Mouse (Mus musculus): Measurements from ENCODE around the gene Kcnj9.

Gene Kcnj9

DNA sequence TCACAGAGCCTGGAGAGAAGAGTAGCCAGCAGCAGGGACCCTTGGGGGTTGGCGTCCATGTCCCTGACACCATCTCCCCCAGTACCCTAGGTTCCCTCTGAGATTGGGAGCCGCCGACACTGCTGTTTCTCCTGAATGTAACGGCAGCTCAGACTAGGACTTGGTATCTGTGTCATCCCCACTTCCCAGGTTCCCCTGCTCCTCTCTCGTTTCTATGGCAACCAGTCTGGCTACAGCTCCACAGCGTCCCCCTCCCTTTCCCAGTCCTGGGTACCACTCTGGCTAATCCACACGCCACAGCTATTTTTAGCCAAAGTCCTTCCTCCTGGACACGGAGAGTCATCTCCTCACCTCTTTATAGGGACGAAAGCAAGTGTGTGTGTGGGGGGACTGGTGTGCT lies at the start of gene Kcnj9:
Gene Kcnj9, minus strand, starts transcription at position 188 of the 400 bp plus-strand sequence.
- peak; percentile 64 for DNase-seq

DNA sequence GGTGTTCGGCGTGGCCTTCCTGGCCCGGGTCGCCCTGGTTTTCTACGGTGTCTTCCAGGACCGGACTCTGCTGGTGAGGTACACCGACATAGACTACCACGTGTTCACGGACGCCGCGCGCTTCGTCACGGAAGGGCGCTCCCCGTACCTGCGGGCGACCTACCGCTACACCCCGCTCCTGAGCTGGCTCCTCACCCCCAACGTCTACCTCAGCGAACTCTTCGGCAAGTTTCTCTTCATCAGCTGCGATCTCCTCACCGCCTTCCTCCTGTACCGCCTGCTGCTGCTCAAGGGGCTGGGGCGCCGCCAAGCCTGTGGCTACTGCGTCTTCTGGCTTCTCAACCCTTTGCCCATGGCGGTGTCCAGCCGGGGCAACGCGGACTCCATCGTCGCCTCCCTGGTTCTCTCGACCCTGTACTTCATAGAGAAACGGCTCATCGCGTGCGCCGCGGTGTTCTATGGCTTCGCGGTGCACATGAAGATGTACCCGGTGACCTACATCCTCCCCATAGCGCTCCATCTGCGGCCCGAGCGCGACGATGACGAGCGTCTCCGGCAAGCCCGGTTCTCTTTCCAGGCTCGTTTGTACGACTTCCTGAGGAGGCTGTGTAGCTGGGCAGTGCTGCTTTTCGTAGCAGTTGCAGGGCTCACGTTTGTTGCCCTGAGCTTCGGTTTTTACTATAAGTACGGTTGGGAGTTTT lies 47.8 kb upstream of the Kcnj9 start:
- no peak for DNase-seq

DNA sequence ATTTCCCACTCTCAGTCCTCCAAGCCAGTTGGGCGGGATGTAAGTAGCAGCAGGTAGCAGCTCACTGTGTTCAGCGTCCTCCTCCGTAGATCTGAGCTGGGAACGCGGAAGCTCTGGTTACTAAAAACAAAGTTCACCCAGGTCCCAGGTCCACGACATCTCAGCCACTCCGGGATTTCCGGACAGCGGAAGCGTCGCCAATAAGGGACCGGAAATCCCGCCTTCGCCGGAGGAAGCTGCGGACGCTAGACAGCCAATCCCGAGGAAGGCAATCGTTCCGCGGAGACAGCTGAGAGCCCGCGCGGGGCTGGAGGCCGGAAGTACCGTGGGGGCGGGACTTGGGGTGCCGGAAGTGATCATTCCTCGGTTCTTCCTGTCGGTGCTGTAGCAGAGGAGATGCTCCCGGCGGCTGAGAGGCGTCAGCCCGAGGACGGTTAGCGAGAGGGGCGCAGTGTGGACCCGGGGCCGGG lies 47.1 kb upstream of the Kcnj9 start, which contains the start of gene Pigm:
Gene Pigm, plus strand, starts transcription at position 349 of the 470 bp plus-strand sequence.
- DNase-seq, result peak; percentile 98

DNA sequence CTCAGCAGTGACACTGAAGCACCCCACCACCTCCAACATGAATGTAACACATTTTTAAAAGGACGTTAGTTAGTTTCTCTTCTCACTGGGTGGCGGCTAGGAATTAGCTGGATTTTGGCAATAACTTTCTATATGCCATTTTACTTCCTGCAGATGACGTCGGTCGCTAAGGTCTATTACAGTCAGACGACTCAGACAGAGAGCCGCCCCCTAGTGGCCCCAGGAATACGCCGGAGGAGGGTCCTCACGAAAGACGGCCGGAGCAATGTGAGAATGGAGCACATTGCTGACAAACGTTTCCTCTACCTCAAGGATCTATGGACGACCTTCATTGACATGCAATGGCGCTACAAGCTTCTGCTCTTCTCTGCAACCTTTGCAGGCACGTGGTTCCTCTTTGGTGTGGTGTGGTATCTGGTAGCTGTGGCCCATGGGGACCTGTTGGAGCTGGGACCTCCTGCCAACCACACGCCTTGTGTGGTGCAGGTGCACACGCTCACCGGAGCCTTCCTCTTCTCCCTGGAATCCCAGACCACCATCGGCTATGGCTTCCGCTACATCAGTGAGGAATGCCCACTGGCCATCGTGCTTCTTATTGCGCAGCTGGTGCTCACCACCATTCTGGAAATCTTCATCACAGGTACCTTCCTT lies 39.8 kb upstream of the Kcnj9 start:
- peak; percentile 72 for DNase-seq

DNA sequence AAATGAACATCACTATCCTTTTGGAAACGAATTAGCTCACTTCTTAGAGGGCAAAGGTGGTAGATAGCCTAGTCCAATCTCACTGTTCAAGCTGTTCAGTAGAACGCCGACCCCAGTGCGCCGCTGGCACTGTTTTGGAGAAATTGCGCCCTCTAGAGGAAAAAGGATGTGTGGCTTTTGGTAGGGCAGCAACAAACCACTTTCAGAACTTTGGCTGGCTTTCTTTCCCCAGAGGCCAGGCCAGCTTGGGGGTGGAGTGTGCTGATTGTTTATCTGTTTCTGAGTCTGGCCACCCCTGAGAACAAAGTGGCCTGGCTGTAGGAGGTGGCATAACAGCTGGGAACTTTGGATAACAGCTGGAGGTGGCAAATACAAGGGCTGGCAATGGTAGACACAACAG lies 35.6 kb upstream of the Kcnj9 start:
- peak; percentile 56 for DNase-seq

DNA sequence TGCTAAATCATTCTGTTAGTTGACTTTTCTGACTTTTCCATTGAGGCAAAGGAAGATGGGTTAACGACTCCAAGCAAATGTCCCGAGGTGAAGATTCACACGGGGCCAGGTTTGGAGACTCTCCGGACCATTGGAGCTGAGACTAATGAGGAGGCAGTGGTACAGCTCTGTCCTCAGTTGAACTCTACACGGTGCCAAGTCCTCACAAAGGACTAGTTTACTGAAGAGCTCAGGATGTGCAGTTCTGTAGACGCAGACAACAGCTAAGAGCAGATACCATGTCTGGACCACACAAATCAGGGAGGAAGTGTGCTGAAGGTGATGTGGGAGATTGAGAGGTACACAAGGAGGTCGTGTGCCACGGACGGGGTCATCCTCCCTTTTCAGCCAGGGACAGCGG lies 29.2 kb upstream of the Kcnj9 start:
- DNase-seq, result no peak

DNA sequence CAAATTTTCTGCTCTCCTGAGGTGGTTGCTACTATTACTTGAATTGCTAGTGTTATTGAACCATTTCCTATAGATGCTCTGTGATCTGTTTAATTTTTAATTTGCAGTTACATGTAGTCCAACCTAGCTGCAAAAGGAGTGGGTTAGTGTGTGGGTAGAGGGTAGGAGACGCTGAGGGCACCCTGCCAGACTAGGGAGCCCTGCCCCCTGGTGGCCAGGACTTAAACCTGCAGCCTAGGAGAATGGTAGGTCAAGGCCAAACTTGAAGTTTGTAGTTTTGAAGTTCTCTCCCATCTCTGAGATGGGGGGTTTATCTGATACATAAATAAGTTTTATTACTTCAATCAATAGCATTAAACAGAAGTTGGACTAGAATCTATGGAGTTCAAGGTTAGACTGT lies 28.4 kb upstream of the Kcnj9 start:
- DNase-seq, result peak; percentile 51

DNA sequence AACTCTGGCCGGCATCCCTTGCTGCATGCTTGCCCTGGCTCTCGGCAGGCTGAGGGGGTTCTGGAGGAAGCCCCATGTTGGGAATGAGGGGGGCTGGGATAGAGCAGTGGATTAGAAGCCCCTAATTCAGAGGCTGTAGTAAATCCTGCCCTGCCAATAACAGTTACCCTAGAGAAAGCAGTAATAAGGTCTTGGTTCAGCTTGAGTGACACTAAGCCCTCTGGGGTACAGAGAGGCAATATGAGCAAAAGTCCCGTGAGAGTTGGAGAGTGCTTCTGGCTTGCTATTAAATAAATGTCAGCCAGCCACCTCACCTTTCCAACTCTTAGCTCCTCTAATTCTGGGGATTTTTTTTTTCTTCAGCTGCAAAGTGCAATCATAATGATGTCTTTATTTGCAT lies 26.2 kb upstream of the Kcnj9 start:
- DNase-seq, result no peak

DNA sequence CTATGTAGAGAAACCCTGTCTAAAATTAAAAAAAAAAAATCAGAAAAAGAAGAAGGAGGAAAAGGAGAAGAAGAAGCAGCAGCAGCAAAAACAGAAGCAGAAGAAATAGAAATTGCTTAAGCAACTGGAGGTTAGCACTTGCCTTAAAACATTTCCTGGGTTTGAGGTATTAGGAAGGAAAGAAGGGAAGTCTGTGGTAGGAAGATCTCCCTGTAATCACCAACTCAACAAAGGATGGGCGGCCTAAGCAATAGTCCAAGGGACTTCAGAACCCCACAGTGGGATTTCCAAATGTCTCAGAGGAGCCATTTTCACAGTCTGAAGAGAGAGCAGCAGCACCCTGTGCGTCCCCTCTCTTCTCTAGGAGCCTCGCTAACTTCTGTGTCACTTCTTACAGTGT lies 23.3 kb upstream of the Kcnj9 start:
- DNase-seq, result no peak

DNA sequence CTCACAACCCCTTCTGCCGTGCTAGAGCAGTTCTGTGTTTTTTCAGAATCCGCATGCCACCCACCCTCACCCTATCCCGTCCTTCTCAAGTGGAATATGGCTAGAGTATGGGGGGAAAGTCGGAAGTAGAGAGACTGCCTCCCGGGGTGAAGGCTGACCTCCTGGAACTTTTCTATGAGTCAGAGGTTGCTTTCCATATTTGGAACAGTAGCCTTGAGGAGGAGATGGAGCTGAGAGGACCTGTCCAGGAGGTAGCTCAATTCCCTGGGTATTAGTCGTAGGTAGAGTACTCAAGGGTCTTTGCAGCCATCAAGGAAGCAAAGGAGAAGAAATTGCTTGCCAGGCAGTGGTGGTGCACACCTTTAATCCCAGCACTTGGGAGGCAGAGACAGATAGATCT lies 22.9 kb upstream of the Kcnj9 start:
- DNase-seq, result no peak

DNA sequence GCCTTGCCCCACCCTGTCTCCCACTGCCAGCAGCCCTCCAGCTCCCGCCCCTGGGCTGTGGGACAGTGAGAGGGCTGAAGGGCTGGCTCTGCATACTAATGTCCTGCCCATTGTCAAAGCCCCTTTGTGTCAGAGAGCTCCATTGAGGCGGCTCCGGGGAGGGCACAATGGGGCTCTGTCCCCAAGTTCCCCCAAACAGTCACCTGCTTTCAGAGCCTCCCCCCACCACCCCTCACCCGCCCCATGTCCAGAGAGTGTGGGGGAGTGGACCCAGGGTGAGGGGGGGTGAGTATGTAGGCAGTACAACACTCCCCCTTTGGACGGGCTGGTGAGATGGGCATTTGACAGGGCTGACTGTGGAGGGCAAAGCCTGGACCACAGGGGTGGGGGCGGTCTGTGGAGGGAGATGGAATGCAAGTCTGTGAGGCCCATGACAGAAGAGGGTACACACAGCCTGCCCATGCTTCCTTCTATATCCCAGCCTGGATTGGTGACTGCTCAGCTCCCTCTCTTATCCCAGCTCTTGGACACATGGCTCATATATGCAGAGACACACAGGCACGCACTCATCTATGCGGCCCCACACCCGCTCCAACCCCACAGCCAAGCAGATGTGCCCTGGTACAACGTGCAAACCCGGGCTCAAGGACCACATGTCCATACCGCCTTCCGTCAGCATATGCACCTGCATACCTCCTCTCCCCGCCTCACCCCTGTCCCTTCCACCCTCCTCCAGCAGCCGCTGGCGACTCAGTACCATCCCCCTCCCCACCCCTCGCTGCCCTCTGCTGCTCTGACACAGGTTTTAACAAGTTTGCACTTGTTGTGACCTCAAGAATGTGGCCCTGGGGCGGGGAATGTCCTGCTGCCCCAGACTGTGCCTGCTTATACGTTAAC lies 21.0 kb upstream of the Kcnj9 start:
- peak; percentile 49 for DNase-seq

DNA sequence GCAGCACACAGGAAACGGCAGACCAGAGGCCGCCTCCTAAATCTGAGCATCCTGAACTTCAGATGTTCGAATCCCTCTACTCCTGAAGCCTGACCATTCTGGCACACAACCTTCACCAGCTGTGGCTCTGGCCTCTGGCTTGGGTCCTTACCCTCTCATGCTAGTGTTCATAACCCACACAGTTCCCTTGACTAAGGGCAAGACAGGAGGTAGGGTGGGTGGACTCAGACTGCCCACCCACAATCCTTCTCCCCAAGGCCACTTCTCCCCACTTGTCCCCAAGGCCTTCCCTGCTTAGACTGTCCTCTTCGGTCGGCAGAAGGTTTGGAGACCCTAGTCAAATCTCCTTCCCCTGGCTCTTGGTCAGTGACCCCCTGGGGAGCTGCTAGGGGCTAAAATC lies 20.4 kb upstream of the Kcnj9 start:
- DNase-seq, result no peak

DNA sequence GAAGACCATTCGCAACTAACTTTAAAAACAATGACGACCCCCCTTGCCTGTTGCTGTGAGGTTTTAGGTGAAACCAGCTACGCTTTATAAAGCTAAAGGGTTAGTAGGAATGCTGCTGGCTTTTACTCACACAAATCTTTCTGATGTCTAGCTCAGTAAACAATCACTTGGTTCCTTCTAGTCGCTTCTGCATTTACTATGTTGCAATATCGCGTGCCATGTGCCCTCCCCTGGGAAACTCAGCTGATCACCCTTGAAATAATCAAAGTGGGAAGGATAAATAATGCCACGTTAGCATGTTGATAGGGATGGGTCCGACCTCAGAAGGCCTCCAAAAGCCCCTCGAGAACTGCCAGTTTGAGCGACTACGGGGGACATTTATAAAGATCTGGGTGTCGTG lies 18.3 kb upstream of the Kcnj9 start:
- no peak for DNase-seq

DNA sequence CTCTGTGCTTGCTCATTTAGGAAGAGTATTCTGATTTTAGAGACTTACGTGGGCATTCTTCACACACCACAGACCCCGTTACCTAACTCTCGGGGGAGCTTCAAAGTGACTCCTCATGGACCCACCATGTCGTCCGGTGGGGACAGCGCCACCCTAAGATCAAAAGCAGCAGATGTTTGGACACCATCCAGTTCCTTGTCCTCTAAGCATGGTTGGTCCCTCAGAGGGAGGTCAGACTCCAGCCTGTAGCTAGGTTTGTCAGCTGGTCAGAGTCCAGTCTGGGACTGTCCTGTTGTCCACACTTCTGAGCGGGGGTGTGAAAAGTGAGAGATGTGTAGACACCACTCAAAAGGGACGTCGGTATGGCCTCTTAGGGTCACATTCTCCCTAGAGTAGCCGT lies 17.6 kb upstream of the Kcnj9 start:
- no peak for DNase-seq

DNA sequence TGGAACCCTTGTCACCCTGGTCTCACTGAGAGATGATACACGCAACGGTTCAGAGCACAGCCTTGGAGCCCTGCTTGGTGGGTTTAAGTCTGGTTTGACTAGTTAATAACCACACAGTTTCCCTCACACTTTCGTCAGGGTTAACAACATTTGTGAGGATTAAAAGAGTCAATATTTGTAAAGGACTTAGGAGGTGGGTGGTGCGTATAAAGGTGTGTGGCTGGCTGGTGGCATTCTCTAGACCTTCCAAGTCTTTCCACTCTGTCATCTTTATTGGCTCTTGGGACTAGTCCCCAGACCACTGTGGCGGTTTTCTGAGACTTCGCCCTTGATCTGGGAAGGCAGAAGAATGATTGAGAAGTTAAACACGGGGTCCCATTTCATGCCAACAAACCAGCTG lies 15.7 kb upstream of the Kcnj9 start:
- no peak for DNase-seq

DNA sequence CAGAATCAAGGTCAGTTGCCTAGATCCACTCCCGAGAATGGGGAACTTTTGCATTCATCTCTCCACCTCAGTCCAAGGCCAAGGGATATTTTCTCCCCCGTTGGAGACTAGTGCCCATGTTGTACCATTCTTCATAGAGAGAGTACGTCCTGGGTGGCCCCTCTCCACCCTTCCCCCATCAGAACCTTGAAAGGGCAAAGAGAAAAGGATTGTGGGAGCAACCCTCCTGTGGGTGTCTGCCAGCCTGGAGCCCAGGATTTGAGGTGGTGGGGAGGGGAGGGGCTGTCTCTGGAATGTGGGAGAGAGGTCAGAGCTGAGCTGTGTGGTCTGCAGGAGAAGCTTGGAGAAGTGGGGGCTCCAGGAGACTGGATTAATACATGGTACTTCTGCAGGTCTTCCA lies 14.8 kb upstream of the Kcnj9 start:
- no peak for DNase-seq

DNA sequence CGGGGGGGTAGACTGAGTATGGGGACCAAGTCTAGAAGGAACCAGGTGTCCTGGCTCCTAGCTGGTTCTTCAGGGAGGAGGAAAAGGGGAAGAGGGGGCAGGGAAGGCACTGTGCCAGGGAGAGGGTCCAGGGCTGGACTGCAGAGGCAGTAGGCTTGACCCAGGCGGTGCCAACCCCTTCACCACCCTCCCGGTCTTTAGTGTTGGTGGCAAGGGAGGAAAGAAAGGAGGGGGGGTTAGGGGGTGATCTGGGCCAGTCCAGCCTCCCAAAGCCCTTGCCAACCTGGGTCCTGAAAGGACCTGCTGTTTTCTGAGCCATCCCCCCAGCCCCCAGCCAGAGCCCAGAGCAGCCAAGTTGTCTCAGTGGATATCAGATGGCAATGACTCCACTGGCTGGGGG lies 13.6 kb upstream of the Kcnj9 start:
- DNase-seq, result peak; percentile 62

DNA sequence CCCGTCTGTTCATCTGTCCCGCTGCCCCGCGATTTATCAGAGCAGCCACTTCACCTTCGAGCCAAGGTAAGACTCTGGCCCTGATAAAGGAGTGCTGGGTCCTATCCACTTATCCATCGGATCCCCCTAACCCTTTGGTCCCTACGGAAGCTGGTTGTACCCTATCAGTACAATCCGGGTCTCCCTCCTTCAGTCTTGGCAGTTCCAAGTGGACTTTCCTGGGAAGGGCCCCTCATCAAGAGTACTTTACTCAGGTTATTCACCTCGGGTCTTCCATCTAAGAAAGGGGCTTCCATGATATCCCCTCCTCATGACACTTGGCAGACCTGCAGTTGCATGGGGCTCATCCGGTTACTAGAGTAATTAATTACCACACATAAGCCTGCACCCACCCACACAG lies 12.3 kb upstream of the Kcnj9 start:
- no peak for DNase-seq

DNA sequence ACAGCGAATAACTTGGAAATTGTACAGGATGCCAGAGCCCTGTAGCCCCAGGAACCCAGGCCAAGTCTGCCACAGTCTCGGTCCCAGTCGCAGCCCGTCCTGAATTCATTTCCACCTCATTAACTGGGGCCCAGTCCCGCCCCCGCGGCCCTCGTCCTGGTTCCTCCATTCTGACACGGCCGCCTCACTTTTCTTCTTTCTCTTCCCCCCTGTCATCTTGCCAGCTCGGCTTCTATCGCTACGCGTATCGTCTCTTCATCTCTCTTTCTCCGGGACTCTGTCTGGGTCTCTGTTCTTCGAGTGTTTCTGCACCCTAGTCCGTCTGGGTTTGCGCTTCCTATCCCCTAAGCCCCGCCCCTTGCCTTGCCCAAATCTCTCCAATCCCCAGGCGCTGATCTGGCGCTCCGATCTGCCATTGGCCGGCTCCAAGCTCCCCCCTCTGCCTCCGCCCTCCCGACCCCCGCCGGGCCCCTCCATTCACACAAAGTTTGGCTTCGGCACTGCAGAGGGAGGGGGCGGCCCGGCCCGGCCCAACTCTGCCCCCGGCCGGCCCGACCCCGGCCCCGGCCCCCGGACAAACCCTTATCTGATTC lies 11.7 kb upstream of the Kcnj9 start, which contains the start of gene Kcnj10:
Gene Kcnj10, plus strand, starts transcription at position 482 of the 593 bp plus-strand sequence.
- peak; percentile 77 for DNase-seq

DNA sequence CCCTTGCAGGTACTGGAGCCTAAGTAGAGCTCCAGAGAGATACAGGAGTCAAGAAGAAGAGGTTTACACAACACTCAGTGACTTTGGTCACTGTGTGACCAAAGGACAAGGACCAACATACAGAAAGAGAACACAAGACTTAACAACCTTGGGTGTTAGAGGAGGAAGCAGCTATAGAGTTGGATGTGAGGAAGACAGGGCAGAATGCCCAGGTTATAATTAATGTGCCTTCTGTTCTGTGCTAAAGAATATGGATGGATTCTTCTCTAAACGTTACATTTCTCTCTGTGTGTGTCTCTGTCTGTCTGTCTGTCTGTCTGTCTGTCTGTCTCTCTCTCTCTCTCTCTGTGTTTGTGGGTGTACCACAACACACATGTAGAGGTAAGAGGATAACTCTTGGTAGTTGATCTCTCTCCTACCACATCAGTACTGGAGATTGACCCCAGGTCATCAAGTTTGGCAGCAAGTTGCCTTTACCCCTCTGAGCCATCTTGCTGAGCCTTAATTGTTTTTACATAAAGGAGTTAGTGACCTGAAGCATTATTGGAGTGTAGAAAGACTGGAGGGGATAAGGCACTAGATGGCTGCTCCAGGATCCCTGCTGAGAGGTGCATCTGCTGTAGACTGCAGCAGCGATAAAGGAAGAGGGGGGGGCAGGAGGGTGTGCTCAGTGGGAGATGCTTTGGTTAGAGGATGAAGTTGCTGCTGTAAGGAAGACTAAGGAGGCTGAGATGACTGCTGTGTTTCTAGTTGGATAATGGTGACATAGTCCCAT lies 8.5 kb upstream of the Kcnj9 start:
- DNase-seq, result no peak

DNA sequence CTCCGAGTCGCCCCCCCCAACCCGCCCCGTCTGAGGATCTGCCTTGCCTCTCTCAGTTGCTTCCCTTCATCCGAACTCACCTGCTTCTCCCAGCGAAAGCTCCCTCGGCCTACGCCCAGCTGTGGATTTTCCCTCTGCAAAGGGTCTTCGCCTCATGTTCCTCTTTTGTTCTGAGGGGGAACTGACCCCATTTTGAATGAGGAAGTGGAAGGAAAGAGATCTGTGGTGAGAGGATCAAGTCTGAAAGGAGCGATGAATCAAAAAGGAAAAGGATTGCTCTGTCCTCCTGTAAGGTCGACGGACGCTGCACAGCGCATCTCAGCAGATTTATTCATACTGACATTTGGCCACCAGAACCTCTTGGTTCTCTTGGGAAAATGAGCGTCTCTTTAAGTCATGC lies 6.7 kb upstream of the Kcnj9 start:
- no peak for DNase-seq

DNA sequence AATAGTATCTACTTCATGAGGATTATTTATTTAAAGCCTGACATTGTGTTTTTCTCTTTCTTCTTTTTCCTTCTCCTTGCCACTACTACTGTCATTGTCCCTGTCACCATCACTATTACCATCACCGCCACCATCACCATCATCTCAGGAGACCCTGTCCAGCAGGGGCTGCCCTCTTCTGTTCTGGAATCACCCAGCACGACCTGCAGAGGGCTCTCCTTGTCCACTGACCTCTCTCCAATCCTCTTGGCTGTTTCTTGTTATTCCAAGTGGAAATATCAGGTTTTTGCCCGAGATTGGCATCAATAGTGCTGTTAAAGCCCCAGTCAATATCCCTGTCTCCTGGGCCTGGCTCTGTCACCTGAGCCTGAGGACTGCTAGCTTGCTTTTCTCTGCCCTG lies 4.4 kb upstream of the Kcnj9 start:
- DNase-seq, result no peak

Data from right cerebral cortex, postnatal 14 days (tissue).